Mouse (Mus musculus): ENCODE data around the gene Mmrn2. TPM values are rescaled to one million over a fixed set of nuclear protein-coding genes. Genes with fewer than 3 reads are reported as not detected.
A peak's percentile ranks its signal among the peaks of the same experiment; 100 is the strongest.
"Not testable (repeated sequence)": the region's sequence is repeated elsewhere in the genome, so short reads cannot be mapped to it uniquely, and the experiment has no call there.

Mmrn2 gene
- total RNA-seq, 2 experiments from 2014 or later, result not detected

DNA sequence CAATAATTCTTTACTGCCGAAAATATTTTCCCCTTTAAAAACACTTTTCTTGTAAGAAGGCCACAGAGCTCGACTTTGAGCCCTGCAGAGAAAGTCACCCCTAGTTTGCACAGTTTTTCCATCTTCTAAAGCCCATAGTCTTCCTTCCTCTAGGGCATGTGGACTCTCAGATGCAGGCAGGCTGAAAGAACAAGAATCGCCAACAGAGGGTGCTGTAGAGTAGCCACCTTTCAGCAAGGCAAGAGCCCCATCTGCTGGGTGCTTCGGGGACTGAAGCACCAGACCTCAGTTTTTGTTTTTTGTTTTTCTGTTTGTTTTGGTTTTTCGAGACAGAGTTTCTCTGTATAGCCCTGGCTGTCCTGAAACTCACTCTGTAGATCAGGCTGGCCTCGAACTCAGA lies 25.9 kb downstream of the Mmrn2 start:
- ATAC-seq (replicated peaks; ENCODE audit: poor library complexity), result peak; percentile 100

DNA sequence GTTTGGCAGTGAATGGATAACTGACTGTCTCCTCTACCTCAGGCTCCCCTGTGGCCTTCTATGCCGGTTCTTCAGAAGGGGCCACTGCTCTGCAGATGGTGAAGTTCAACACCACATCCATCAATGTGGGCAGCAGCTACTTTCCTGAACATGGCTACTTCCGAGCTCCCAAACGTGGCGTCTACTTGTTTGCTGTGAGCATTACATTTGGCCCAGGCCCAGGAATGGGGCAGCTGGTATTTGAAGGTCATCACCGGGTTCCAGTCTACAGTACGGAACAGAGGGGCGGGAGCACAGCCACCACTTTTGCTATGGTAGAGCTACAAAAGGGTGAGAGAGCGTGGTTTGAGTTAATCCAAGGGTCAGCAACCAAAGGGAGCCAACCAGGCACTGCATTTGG lies 27.6 kb downstream of the Mmrn2 start:
- no peak for ATAC-seq (replicated peaks; ENCODE audit: poor library complexity)

DNA sequence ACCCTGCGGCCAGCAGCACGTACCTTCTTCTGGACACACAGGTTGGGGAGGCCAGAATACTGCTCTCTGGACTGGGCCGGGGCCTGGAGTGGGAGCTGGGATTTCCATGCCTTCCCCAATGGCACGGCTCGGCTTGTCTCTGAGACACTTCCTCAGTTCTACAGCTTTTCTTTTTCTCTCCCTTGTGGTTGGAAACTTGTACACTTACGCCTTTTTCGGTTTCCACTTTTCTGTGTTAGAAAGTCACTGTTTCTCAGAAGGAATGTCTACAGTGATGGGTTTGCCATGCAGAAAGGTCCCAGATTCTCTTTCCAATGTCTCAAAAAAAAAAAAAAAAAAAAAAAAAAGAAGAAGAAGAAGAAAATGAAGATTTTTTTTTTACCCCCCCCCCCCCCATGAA lies 28.2 kb downstream of the Mmrn2 start:
- no peak for ATAC-seq (replicated peaks; ENCODE audit: poor library complexity)

DNA sequence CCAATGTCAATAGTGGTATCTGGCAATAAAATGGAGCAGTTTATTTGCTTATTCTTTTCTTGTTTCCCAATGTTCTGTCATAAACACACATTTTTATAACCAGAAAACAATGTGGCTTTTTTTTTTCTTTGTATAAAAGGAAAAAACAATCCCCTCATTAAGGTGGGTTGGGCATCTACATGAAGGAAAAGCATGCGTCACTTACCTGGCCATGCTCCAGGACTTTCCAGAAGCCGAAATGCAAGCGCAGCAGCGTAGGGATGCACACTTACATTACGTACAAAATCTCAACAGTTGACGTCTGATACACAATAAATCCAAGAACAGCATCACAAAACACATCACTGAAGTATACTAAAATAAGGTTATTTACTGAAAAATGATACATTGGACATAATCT lies 35.5 kb downstream of the Mmrn2 start:
- ATAC-seq (replicated peaks; ENCODE audit: poor library complexity), result no peak

DNA sequence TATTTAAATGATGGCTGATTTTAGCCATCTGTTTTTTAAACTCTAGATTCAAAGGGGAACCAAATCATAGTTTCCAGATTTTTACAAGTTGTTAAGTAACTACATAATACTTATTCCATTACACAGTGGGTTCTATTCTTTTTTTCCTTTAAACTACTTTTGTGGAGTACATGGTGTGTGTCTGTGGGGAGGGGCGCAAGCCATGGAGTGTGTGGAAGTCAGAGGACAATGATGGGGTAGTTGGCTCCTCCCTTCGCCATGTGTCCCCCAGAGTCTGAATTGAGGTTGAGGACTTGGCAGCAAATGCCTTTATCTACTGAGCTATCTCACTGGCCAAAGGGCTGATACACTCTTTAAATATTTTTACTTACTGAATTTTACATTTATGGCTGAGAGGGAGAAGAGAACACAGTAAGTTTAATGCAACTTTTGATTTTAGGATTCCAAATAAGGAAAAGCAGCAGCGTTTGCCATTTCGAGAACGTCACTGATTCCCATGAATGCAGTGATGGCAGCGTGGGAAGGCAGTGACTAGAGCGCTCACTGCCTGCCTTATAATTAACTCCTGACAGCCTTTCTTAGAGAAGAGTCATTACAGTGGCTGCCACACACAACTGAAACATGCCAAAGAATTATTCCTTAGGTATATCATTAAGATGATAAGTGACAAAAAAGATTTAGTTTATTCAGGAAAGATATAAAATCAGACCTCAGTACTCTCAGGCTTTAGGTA lies 37.1 kb downstream of the Mmrn2 start:
- no peak for ATAC-seq (replicated peaks; ENCODE audit: poor library complexity)

DNA sequence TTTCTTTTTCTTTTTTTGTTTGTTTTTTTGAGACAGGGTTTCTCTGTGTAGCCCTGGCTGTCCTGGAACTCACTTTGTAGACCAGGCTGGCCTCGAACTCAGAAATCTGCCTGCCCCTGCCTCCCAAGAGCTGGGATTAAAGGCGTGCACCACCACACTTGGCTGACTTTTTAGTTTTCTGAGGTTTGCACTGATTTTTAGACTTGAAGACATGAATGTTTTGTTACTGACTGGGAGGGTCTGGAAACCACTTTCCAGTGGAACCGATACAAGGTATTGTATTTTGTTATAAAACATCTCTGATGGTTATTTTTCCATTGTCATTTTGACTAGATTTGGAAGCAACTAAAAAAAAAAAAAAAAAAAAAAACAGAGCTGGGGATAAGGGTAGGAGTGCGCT lies 41.7 kb downstream of the Mmrn2 start:
- not testable (repeated sequence) for ATAC-seq (replicated peaks; ENCODE audit: poor library complexity)

DNA sequence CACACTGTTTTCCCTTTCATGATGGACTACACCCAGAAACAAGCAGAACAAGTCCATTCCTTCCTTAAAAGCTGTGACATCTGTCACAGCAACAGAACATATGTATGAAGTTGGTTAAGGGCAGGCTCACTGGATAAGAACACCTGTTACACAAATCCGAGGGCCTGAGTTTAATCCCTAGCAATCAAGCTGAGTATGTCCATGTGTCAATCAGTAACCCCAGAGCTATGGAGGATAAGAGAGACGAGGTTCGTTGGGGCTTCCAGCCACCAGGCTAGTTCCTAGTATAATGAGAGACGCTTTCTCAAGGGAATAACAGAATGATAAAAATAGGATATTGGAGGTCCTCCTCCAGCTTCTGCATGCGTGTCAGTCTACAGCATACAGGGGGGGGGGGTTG lies 42.2 kb downstream of the Mmrn2 start:
- ATAC-seq (replicated peaks; ENCODE audit: poor library complexity), result no peak

DNA sequence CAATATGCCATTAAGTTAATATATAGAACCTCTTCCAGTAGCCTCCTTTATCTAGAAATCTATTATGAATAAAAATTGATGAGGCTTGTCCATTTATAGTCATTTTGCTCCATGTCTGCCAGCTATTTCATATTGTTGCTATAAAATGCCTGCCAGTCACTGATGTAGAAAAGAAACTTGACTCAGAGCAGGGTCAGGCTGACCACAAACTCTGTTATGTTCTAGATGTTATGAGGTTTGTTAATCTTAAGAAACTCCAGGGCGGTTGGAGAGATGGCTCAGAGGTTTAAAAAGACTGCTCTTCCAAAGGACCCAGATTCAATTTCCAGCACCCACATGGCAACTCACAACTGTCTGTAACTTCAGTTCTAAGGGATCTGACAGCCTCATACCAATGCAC lies 45.8 kb downstream of the Mmrn2 start:
- ATAC-seq (replicated peaks; ENCODE audit: poor library complexity), result no peak

DNA sequence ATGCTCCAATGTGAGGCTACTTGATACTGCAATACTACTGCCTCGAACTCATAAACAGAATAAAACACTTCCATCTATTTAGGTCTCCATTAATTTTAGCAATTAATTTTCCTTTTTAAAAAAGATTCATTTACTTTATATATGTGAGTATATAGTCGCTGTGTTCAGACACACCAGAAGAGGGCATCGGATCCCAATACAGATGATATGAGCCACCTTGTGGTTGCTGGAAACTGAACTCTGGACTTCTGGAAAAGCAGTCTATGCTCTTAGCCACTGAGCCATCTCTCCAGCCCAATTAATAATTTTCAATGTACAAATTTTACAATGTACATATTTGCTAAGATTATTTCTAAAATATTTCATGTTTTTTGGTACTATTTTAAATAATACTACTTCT lies 53.0 kb downstream of the Mmrn2 start:
- no peak for ATAC-seq (replicated peaks; ENCODE audit: poor library complexity)

DNA sequence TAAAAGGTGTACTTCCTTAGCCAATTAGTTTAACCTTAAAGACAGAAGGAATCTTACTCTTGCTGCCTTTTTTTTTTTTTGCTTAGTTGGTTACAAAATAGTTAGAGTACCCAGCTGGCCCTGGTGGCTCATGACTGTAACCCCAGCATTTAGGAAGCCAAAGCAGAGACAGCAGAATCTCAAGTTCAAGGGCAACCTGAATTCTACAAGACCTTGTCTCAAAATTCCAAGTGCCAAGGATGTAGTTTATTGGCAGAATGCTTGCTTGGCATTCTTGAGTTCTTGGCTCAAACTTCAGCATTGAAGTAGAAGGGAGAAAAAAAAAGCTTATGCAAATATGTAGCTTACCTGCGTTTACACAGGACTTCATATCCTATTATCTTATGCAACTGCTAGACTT lies 53.8 kb downstream of the Mmrn2 start:
- ATAC-seq (replicated peaks; ENCODE audit: poor library complexity), result no peak

- ATAC-seq (replicated peaks; ENCODE audit: poor library complexity), result no peak
These were observed 65.3 kb downstream of the Mmrn2 start for GRCm38 (mm10) chr14:34440526-34441066.

DNA sequence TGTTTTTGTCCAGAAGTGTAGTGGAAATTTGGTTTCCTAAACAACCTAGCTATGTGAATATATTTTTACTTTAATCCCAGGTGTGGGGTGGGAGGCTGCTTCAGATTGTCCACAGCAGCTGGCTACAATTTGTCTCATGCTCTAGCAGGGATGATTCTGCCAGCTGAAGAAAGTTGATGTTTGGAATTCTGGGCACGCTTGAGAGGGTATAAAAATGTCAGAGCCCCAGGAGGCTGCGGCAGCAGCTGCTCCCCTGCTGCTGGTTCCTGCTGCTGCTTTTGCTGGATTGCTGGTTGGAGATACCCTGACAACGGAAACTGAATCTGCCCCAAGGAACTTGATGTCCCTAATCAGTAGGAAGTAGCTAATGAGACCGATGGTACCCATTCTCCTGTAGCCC lies 67.3 kb downstream of the Mmrn2 start:
- ATAC-seq (replicated peaks; ENCODE audit: poor library complexity), result no peak

DNA sequence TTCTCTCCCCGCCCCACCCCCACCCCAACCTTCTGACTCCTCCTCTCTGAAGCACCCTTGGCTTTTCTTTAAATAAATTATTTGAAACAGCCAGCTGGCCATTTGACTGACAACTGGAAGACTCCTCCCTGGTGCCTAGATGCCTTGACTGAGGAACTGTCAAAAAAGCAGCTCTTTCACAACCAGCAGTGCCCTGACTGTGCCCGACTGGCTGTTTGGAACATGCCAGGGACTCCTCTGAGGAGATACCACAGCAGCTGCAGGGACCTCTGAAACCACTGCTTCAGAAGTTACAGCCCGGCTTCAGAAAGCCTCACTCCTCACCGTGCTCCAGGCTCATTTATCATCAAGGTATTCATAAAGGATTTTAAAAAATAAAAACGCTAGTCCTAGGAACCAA lies 69.1 kb downstream of the Mmrn2 start:
- no peak for ATAC-seq (replicated peaks; ENCODE audit: poor library complexity)

GRCm38 (mm10) chr14:34444924-34445323 lies 69.7 kb downstream of the Mmrn2 start:
- no peak for ATAC-seq (replicated peaks; ENCODE audit: poor library complexity)

DNA sequence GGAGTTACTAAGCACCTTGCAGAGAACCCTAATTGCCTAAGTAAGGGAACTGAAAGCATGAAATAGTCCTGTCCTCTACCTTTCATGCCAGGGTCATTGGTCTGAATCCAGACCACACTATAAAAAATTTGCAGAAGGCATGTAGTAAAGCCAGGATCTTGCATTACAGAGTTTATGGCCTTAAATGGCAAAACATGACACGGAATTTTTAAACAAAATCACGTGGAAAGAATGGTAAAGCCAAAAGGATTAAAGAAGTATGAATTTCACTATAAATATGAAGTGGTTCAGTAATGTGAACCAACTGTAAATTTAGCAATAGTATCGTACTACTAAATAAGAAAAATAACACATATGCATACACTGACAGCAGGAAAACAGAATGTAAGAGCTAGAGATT lies 70.1 kb downstream of the Mmrn2 start:
- ATAC-seq (replicated peaks; ENCODE audit: poor library complexity), result no peak

GRCm38 (mm10) chr14:34446624-34447023 lies 71.4 kb downstream of the Mmrn2 start:
- no peak for ATAC-seq (replicated peaks; ENCODE audit: poor library complexity)

DNA sequence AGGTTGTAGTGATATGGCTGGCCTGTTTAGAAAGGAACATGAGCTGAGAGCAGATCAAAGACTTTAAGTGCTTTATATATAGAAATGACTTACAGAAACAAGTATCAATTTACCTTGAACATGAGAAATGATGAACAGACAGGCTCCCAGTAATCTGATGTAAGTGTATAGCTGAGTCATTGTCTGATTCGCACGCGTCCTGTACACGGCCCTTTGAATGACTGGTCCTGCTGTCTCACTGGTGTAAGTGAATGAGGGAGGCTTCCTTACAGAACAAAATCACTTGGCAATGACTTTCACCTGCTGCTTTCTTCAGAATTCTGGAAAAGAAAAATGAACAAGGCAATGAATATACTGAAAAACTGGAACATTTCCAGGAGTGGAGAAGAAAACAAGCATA lies 72.4 kb downstream of the Mmrn2 start:
- no peak for ATAC-seq (replicated peaks; ENCODE audit: poor library complexity)

GRCm38 (mm10) chr14:34448398-34448797 lies 73.1 kb downstream of the Mmrn2 start:
- no peak for ATAC-seq (replicated peaks; ENCODE audit: poor library complexity)

DNA sequence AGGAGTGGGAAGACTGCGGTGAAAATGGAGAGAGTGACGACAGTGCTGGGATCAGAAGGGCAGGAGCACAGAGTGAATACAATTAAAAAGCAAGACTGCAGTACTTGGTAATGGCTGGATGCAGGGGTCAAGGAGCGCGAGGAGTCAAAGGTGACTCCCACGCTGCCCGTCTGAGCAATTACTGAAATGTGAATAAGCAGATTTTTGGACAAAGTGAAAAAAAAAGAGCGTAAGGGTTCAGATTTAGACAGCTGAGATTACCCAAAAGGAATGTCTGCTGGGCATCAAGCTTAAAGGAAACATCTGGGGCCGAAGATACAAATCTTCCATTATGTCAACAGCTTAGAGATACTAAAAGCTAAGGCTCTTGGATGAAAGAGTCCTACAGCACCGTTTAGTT lies 74.5 kb downstream of the Mmrn2 start:
- ATAC-seq (replicated peaks; ENCODE audit: poor library complexity), result no peak

DNA sequence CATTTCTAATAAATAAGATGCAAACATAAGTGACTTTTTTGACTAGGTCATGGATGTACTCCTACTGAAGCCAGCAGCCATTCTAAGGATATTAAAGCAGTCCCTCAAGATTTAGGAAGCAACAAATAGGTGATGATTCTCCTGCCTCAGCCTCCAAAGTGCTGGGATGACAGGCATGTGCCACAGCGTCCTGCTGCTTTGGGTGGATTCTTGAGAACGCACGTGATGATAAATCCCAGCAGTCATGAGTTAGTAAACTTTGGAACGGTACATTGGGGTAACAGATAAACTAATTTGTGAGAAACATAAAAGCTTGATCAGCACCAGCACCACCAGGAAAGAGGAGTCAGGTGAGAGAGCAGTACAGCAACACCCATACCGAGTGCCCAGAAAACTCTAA lies 75.2 kb downstream of the Mmrn2 start:
- no peak for ATAC-seq (replicated peaks; ENCODE audit: poor library complexity)

DNA sequence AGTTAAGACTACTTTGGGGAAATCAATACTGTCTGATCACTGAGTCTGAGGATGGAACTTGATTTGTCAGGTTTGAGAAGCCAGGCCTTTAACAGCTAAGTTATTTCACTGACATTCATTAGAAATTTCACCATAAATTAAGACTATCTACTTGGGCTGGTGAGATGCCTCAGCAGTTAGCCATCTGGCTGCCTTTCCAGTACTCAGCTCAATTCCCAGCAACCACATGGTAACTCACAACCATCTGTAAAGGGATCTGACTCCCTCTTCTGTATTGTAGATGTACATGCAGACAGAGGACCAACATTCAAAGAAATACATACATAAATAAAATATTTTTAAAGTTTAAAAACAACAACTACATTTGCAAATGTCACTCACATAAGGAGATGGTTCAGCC lies 76.6 kb downstream of the Mmrn2 start:
- no peak for ATAC-seq (replicated peaks; ENCODE audit: poor library complexity)

DNA sequence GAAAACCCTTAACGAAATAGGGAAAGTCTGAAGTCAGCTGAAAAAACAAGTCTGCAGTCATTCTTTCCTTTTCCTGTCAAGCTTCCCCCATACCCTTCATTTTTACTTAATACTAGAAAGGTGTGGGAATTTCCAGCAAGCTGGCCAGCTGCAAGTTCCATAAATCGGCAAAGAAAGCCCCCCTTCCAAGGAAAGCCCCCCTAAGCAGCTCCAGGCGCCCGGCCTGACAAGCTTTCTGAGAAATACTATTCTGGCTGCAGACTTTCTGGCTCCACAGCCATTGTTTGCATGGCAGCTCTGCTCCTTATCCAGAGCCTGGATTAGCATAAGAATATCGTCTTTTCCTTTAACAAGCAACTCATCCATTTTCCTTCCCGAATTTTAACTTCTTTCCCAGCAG lies 78.4 kb downstream of the Mmrn2 start:
- ATAC-seq (replicated peaks; ENCODE audit: poor library complexity), result no peak
